Mouse (Mus musculus): ENCODE measurements at regions not wholly inside any gene's neighbourhood (a gene's known extent, or its start where the extent isn't known, plus 50 kb on each side); places are given as distances from the start of the nearest gene placed in this dataset.

DNA sequence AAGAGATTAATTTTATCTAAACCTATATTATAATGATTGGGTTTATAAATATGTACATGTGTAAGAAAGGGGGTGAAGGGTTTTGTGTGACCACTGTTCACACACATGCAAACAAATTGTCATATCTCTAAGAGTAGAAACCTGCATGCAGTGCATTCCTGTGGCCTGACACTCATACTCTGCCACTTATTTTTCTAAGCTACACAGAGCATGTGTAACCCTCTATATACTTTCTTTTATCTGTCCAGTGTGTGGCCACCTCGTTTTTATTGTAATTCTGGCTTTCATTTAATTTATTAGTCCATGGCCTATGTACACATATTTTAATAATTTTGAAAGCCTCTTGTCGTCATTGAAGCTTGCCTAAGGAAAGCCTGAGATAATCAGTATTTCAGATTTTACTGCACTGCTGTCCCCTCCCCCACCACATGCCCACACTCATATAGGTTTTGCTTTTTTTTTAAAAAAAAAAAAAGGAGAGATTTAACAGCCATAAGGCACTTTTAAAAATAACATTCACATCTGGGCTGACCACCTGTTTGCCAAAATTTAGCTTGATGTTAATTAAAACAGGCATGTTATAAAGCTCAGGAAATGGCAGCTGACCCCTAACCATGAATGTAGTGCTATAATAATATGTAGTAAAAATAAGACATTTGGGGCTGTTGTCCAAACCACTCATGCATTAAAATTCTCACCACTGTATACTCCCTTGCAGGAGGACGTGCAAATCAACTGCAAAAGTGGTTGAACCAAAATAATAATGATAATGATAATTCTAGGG, 410.7 kb upstream of the Clint1 start:
- H3K27me3 ChIP-seq (replicated peaks; ENCODE audit: control insufficient read depth, insufficient read depth, low read length): no peaks in the 10 kb centered on the region
- no peak overlapping the region for H3K4me2 ChIP-seq (replicated peaks; ENCODE audit: low read depth)
- no peak for ATAC-seq
- H3K27ac ChIP-seq (ENCODE audit: low read depth, low read length): no peak overlapping the region
- WGBS: 48% methylated on average over 3 of the region's 3 CpGs
- no peaks in the 10 kb centered on the region for H3K9me3 ChIP-seq (ENCODE audit: control insufficient read depth)
- H3K4me3 ChIP-seq (ENCODE audit: low read depth, low read length): no peak overlapping the region
- H3K4me1 ChIP-seq (replicated peaks; ENCODE audit: control insufficient read depth, insufficient read depth, low read length): no peaks in the 10 kb centered on the region
- H3K36me3 ChIP-seq (ENCODE audit: control insufficient read depth, insufficient read depth): no peaks in the 10 kb centered on the region
- no peak overlapping the region for H3K9ac ChIP-seq (ENCODE audit: low read depth, low read length)
- no peak for TF ChIP-seq CTCF (IDR thresholded peaks at IDR 0.05; ENCODE audit: low read depth)

DNA sequence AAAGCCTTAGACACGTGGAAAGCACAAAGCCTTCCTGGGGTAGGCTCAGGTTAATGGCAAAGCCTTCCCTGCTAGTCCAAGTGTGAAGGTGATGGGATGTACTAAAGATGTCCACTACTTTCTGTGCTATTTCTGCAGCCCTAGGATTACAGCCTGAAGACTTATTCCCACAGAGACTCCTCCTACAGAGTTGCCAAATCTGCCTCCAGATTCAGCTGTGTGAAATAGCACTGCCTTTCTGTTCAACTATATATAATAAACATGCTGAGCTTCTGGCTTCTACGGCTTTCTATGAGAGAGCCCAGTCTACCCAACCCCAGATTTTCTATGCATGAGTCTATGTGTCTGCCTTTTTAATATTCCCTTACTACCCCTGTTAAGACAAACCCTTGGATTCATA, 405.3 kb upstream of the Clint1 start:
- no peak for ATAC-seq
- no peaks in the 10 kb centered on the region for H3K9me3 ChIP-seq (ENCODE audit: control insufficient read depth)
- H3K4me1 ChIP-seq (replicated peaks; ENCODE audit: control insufficient read depth, insufficient read depth, low read length): no peaks in the 10 kb centered on the region
- H3K27me3 ChIP-seq (replicated peaks; ENCODE audit: control insufficient read depth, insufficient read depth, low read length): no peaks in the 10 kb centered on the region
- no peak overlapping the region for H3K27ac ChIP-seq (ENCODE audit: low read depth, low read length)
- H3K4me3 ChIP-seq (ENCODE audit: low read depth, low read length): no peak overlapping the region
- H3K9ac ChIP-seq (ENCODE audit: low read depth, low read length): no peak overlapping the region
- TF ChIP-seq CTCF (IDR thresholded peaks at IDR 0.05; ENCODE audit: low read depth): no peak
- WGBS: 70% methylated on average over 2 of the region's 2 CpGs
- no peaks in the 10 kb centered on the region for H3K36me3 ChIP-seq (ENCODE audit: control insufficient read depth, insufficient read depth)
- H3K4me2 ChIP-seq (replicated peaks; ENCODE audit: low read depth): no peak overlapping the region

DNA sequence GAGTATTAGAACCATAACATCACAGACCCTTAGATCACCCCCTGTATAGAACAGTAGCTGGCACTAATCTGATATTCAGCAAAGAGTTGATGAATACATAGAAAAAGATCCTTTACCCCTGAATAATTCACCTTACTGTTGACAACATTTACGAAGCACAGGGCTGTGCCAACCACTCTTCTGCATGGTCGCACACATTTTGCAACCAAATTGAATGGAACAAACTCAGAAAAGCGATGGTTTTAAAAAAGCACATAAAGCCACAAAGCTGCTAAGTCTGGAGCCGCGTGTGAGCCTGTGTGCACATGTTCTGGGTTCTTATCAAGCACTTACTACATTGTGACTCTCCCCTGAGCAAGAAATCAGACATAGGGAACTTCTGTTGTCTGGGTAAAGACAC, 397.6 kb upstream of the Clint1 start:
- no peak overlapping the region for H3K27ac ChIP-seq (ENCODE audit: low read depth, low read length)
- no peaks in the 10 kb centered on the region for H3K4me1 ChIP-seq (replicated peaks; ENCODE audit: control insufficient read depth, insufficient read depth, low read length)
- ATAC-seq: no peak
- no peak overlapping the region for H3K9ac ChIP-seq (ENCODE audit: low read depth, low read length)
- no peak overlapping the region for H3K4me2 ChIP-seq (replicated peaks; ENCODE audit: low read depth)
- no peaks in the 10 kb centered on the region for H3K27me3 ChIP-seq (replicated peaks; ENCODE audit: control insufficient read depth, insufficient read depth, low read length)
- H3K36me3 ChIP-seq (ENCODE audit: control insufficient read depth, insufficient read depth): no peaks in the 10 kb centered on the region
- TF ChIP-seq CTCF (IDR thresholded peaks at IDR 0.05; ENCODE audit: low read depth): no peak
- no peak overlapping the region for H3K4me3 ChIP-seq (ENCODE audit: low read depth, low read length)
- H3K9me3 ChIP-seq (ENCODE audit: control insufficient read depth): no peaks in the 10 kb centered on the region
- 89% methylated on average over 5 of the region's 5 CpGs for WGBS

DNA sequence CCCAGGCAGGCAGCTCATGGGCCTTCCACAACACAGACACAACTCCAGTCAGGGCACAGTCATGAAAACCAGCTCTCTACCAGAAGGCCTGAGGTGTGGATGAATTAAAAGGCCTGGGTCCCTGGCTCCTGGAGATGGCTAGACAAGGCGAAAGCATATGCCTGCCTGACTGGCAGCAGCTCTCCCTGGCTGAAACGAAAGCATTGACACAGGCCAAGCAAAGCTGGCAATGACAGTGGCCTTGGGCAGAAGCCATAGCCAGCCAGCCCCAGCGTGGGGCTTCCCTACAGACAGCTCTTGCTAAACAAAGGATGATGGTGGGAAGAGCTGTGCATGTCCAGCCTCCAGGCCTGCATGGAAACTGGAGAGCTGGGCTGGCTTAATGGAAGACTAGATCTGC, 396.9 kb upstream of the Clint1 start:
- Histone ChIP-seq H3K4me3 (ENCODE audit: low read depth, low read length) (no peak overlapping the region), H3K27ac (ENCODE audit: low read depth, low read length) (no peak overlapping the region), H3K4me1 (replicated peaks; ENCODE audit: control insufficient read depth, insufficient read depth, low read length) (no peaks in the 10 kb centered on the region), H3K36me3 (ENCODE audit: control insufficient read depth, insufficient read depth) (no peaks in the 10 kb centered on the region), H3K9ac (ENCODE audit: low read depth, low read length) (no peak overlapping the region), H3K27me3 (replicated peaks; ENCODE audit: control insufficient read depth, insufficient read depth, low read length) (no peaks in the 10 kb centered on the region), H3K4me2 (replicated peaks; ENCODE audit: low read depth) (no peak overlapping the region), H3K9me3 (ENCODE audit: control insufficient read depth) (no peaks in the 10 kb centered on the region)
- no peak for ATAC-seq
- no peak for TF ChIP-seq CTCF (IDR thresholded peaks at IDR 0.05; ENCODE audit: low read depth)
- 75% methylated on average over 3 of the region's 3 CpGs for WGBS

DNA sequence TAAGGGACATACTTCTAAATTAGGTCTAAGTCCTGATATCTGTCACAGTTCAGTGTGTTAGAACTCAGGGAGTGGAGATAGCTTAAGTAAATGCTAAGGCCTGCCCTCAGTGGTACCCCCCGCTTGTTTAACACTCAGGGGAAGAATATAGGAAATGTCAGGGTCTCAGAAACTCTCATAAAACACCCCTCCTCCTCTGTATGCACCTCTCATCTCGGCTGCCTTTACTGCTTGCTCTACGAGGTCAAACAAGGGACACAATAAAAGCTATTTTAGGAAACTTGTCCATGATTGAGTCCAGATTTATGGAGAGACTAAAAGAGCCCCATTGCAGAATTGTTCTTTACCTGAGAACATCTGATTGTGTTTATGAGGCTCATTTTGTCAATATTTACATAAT, 395.1 kb upstream of the Clint1 start:
- ATAC-seq: no peak
- no peaks in the 10 kb centered on the region for H3K27me3 ChIP-seq (replicated peaks; ENCODE audit: control insufficient read depth, insufficient read depth, low read length)
- H3K9ac ChIP-seq (ENCODE audit: low read depth, low read length): no peak overlapping the region
- no peaks in the 10 kb centered on the region for H3K36me3 ChIP-seq (ENCODE audit: control insufficient read depth, insufficient read depth)
- H3K4me3 ChIP-seq (ENCODE audit: low read depth, low read length): no peak overlapping the region
- H3K27ac ChIP-seq (ENCODE audit: low read depth, low read length): no peak overlapping the region
- H3K9me3 ChIP-seq (ENCODE audit: control insufficient read depth): no peaks in the 10 kb centered on the region
- 24% methylated on average over 3 of the region's 3 CpGs for WGBS
- TF ChIP-seq CTCF (IDR thresholded peaks at IDR 0.05; ENCODE audit: low read depth): no peak
- H3K4me1 ChIP-seq (replicated peaks; ENCODE audit: control insufficient read depth, insufficient read depth, low read length): no peaks in the 10 kb centered on the region
- H3K4me2 ChIP-seq (replicated peaks; ENCODE audit: low read depth): no peak overlapping the region

DNA sequence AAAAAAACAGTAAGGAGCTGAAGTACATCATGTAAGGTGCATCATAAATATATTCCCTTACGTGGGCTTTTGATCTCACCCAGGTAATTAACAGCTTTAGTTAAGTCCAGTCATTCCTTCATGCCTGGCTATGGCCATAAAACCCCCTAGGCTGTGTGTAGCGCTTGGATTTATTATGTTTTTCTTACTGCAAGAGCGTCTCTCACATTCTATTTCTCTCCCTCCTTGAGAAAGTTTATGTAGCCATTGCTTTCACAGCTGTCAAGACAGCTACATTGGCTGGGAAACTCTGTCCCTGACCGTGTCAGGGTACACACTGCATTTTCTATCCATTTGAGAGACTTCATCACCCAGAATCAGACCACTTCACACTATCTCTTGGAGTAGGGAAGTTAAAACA, 394.3 kb upstream of the Clint1 start:
- Histone ChIP-seq H3K4me2 (replicated peaks; ENCODE audit: low read depth) (no peak overlapping the region), H3K27ac (ENCODE audit: low read depth, low read length) (no peak overlapping the region), H3K27me3 (replicated peaks; ENCODE audit: control insufficient read depth, insufficient read depth, low read length) (no peaks in the 10 kb centered on the region), H3K36me3 (ENCODE audit: control insufficient read depth, insufficient read depth) (no peaks in the 10 kb centered on the region), H3K4me1 (replicated peaks; ENCODE audit: control insufficient read depth, insufficient read depth, low read length) (no peaks in the 10 kb centered on the region), H3K9me3 (ENCODE audit: control insufficient read depth) (no peaks in the 10 kb centered on the region), H3K4me3 (ENCODE audit: low read depth, low read length) (no peak overlapping the region), H3K9ac (ENCODE audit: low read depth, low read length) (no peak overlapping the region)
- TF ChIP-seq CTCF (IDR thresholded peaks at IDR 0.05; ENCODE audit: low read depth): no peak
- no peak for ATAC-seq
- 30% methylated on average over 4 of the region's 4 CpGs for WGBS
